Mouse (Mus musculus): Measurements from ENCODE around the gene Sbk1. TPM values are rescaled to one million over a fixed set of nuclear protein-coding genes. Genes with fewer than 3 reads are reported as not detected.

Sbk1 gene
- total RNA-seq (2014; rRNA removed), result 530 and 565 TPM in 2 replicates
- polyA plus RNA-seq (2015; fragmentation: Nextera tagmentation; extraction: Ambion mirVana), result 138 and 161 TPM in 2 replicates

GRCm38 (mm10) chr7:126271712-126272683 lies at the start of gene Sbk1:
Sbk1 (plus strand) TSS chr7:126272619.
- Histone ChIP-seq H3K27ac (peak within 1 kb of the TSS; percentile 96), H3K9me3 (ENCODE audit: low read length) (no peaks in the 10 kb centered on the region), H3K4me1 (ENCODE audit: insufficient read depth, low read length) (peaks cover 31% of the 10 kb centered on the region), H3K27me3 (ENCODE audit: insufficient read depth, low read length) (no peaks in the 10 kb centered on the region), H3K4me2 (ENCODE audit: low read depth, low read length) (peak within 1 kb of the TSS; percentile 83), H3K9ac (replicated peaks; ENCODE audit: low read length) (peak within 1 kb of the TSS; percentile 93), H3K4me3 (ENCODE audit: low read length) (peak within 1 kb of the TSS; percentile 86), H3K36me3 (ENCODE audit: insufficient read depth, low read length) (no peaks in the 10 kb centered on the region; the same call in 1 of the 2 replicates)
- no peak for TF ChIP-seq CTCF (IDR thresholded peaks at IDR 0.05; ENCODE audit: low read depth)
- DNase-seq (ENCODE audit: low spot score) (peak; percentile 95), ATAC-seq (peak; percentile 90)
- under 1% methylated on average over 72 of the region's 85 CpGs for WGBS

- ATAC-seq, result no peak
- 65% methylated on average over 3 of the region's 3 CpGs for WGBS
Measured at GRCm38 (mm10) chr7:126222753-126223152, 49.7 kb upstream of the Sbk1 start.

GRCm38 (mm10) chr7:126226136-126226535 lies 46.3 kb upstream of the Sbk1 start:
- ATAC-seq (no peak), DNase-seq (ENCODE audit: low spot score) (no peak)
- Histone ChIP-seq H3K27ac (no peak overlapping the region), H3K27me3 (ENCODE audit: insufficient read depth, low read length) (no peaks in the 10 kb centered on the region), H3K9ac (replicated peaks; ENCODE audit: low read length) (no peak overlapping the region), H3K4me3 (ENCODE audit: low read length) (no peak overlapping the region), H3K36me3 (ENCODE audit: insufficient read depth, low read length) (no peaks in the 10 kb centered on the region), H3K4me2 (ENCODE audit: low read depth, low read length) (no peak overlapping the region), H3K9me3 (ENCODE audit: low read length) (no peaks in the 10 kb centered on the region), H3K4me1 (ENCODE audit: insufficient read depth, low read length) (no peaks in the 10 kb centered on the region)
- WGBS, result 26% methylated on average over 5 of the region's 5 CpGs
- no peak for TF ChIP-seq CTCF (IDR thresholded peaks at IDR 0.05; ENCODE audit: low read depth)

More at GRCm38 (mm10) chr7:126222753-126223152, 49.7 kb upstream of the Sbk1 start:
- Histone ChIP-seq H3K4me1 (ENCODE audit: insufficient read depth, low read length) (no peaks in the 10 kb centered on the region), H3K9ac (replicated peaks; ENCODE audit: low read length) (no peak overlapping the region), H3K36me3 (ENCODE audit: insufficient read depth, low read length) (no peaks in the 10 kb centered on the region), H3K4me3 (ENCODE audit: low read length) (no peak overlapping the region), H3K27ac (no peak overlapping the region), H3K4me2 (ENCODE audit: low read depth, low read length) (no peak overlapping the region), H3K27me3 (ENCODE audit: insufficient read depth, low read length) (no peaks in the 10 kb centered on the region), H3K9me3 (ENCODE audit: low read length) (no peaks in the 10 kb centered on the region)
- TF ChIP-seq CTCF (IDR thresholded peaks at IDR 0.05; ENCODE audit: low read depth), result no peak
- no peak for DNase-seq (ENCODE audit: low spot score)

- no peak for ATAC-seq
Measured at GRCm38 (mm10) chr7:126230357-126231148, 41.9 kb upstream of the Sbk1 start.

GRCm38 (mm10) chr7:126232345-126233071 lies 39.9 kb upstream of the Sbk1 start:
- Histone ChIP-seq H3K9me3 (ENCODE audit: low read length) (no peaks in the 10 kb centered on the region), H3K9ac (replicated peaks; ENCODE audit: low read length) (no peak overlapping the region), H3K27me3 (ENCODE audit: insufficient read depth, low read length) (no peaks in the 10 kb centered on the region), H3K36me3 (ENCODE audit: insufficient read depth, low read length) (no peaks in the 10 kb centered on the region), H3K4me3 (ENCODE audit: low read length) (no peak overlapping the region), H3K27ac (no peak overlapping the region), H3K4me2 (ENCODE audit: low read depth, low read length) (no peak overlapping the region), H3K4me1 (ENCODE audit: insufficient read depth, low read length) (no peaks in the 10 kb centered on the region)
- no peak for TF ChIP-seq CTCF (IDR thresholded peaks at IDR 0.05; ENCODE audit: low read depth)
- ATAC-seq (no peak), DNase-seq (ENCODE audit: low spot score) (no peak)
- WGBS, result 86% methylated on average over 7 of the region's 8 CpGs

More at GRCm38 (mm10) chr7:126230357-126231148, 41.9 kb upstream of the Sbk1 start:
- no peak overlapping the region for H3K9ac ChIP-seq (replicated peaks; ENCODE audit: low read length)
- no peak overlapping the region for H3K4me3 ChIP-seq (ENCODE audit: low read length)
- TF ChIP-seq CTCF (IDR thresholded peaks at IDR 0.05; ENCODE audit: low read depth), result no peak
- WGBS, result 65% methylated on average over 8 of the region's 8 CpGs
- no peaks in the 10 kb centered on the region for H3K36me3 ChIP-seq (ENCODE audit: insufficient read depth, low read length)
- H3K27ac ChIP-seq, result no peak overlapping the region
- DNase-seq (ENCODE audit: low spot score), result no peak
- no peak overlapping the region for H3K4me2 ChIP-seq (ENCODE audit: low read depth, low read length)
- no peaks in the 10 kb centered on the region for H3K9me3 ChIP-seq (ENCODE audit: low read length)
- H3K4me1 ChIP-seq (ENCODE audit: insufficient read depth, low read length), result no peaks in the 10 kb centered on the region
- H3K27me3 ChIP-seq (ENCODE audit: insufficient read depth, low read length), result no peaks in the 10 kb centered on the region

- DNase-seq (ENCODE audit: low spot score) (no peak), ATAC-seq (no peak)
- no peak overlapping the region for H3K9ac ChIP-seq (replicated peaks; ENCODE audit: low read length)
- H3K4me3 ChIP-seq (ENCODE audit: low read length), result no peak overlapping the region
- no peaks in the 10 kb centered on the region for H3K9me3 ChIP-seq (ENCODE audit: low read length)
- H3K4me2 ChIP-seq (ENCODE audit: low read depth, low read length), result no peak overlapping the region
- H3K27me3 ChIP-seq (ENCODE audit: insufficient read depth, low read length), result no peaks in the 10 kb centered on the region
- TF ChIP-seq CTCF (IDR thresholded peaks at IDR 0.05; ENCODE audit: low read depth), result no peak
- H3K4me1 ChIP-seq (ENCODE audit: insufficient read depth, low read length), result no peaks in the 10 kb centered on the region
- 90% methylated on average over 3 of the region's 3 CpGs for WGBS
- H3K27ac ChIP-seq, result no peak overlapping the region
- no peaks in the 10 kb centered on the region for H3K36me3 ChIP-seq (ENCODE audit: insufficient read depth, low read length)
Measured at GRCm38 (mm10) chr7:126234611-126235010, 37.8 kb upstream of the Sbk1 start.
